13 mouse cellular contexts compared by ENCODE assay signal in the genomic region with DNA sequence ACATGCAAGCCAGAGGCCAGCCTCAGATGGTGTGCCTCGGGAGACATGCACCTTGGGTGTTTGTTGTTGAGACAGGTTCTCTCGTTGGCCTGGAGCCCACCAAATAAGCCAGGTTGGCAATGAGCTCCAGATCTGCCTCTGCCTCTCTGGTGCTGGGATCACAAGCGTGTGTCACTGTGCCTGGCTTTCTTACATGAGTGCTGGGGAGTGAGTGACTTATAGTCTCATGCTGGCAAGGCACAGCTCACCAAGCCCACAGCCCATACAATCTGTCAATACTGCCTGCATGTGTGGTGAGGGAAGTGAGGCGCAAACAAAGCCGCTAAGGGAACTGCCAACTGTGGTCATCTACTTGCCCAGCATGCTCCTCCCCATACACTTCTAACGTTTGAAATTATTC. TPM values are rescaled to one million over a fixed set of nuclear protein-coding genes. Genes with fewer than 3 reads are reported as not detected.
DNase-seq lines count a peak whose midpoint lies in the region; ATAC-seq and TF ChIP-seq lines count a peak whose summit lies in the region.
"Had no signal": no experiment of that assay in that cellular context is flagged by ENCODE, and none has a peak within 500 bp of the region (broad histone marks: within the 10 kb centered on the region; RNA-seq: fewer than 3 reads in every experiment).

No protein-coding gene starts in this region.

- no peak for TF ChIP-seq CTCF in E14TG2a.4 (conservative IDR thresholded peaks at IDR 0.05; ENCODE audit: low read length)
- TF ChIP-seq CTCF in cerebellum, adult 2 months (IDR thresholded peaks at IDR 0.05; ENCODE audit: borderline replicate concordance, insufficient read depth, low read depth, low read length): no peak
- TF ChIP-seq CTCF in left cerebral cortex, adult 2 months (IDR thresholded peaks at IDR 0.05): no peak

- no peaks in the 10 kb centered on the region for H3K9me3 ChIP-seq in E14TG2a.4 (ENCODE audit: low read length)
- no peaks in the 10 kb centered on the region for H3K9me3 ChIP-seq in liver, embryonic 13.5 days (replicated peaks)
- H3K9me3 ChIP-seq: embryonic facial prominence, embryonic 13.5 days; heart, embryonic 12.5 days had no signal

- H3K27me3 ChIP-seq in E14TG2a.4 (ENCODE audit: insufficient read depth, low read length): no peaks in the 10 kb centered on the region
- no peaks in the 10 kb centered on the region for H3K27me3 ChIP-seq in cerebellum, adult 2 months (ENCODE audit: control insufficient read depth, insufficient read depth, low read length)
- H3K27me3 ChIP-seq in liver, embryonic 13.5 days: no peaks in the 10 kb centered on the region
- H3K27me3 ChIP-seq: embryonic facial prominence, embryonic 13.5 days; heart, embryonic 12.5 days had no signal

- 46% methylated on average over 6 of the region's 6 CpGs for WGBS in cerebellum, adult 2 months
- WGBS in liver, embryonic 13.5 days (ENCODE audit: insufficient replicate concordance): 51% methylated on average over 6 of the region's 6 CpGs

- H3K4me1 ChIP-seq in E14TG2a.4 (replicated peaks; ENCODE audit: low read depth, low read length): peaks cover 94% of the 10 kb centered on the region
- H3K4me1 ChIP-seq in cerebellum, adult 2 months (ENCODE audit: control insufficient read depth, insufficient read depth, low read length): peaks cover 30% of the 10 kb centered on the region
- H3K4me1 ChIP-seq in liver, embryonic 13.5 days (replicated peaks): peaks cover 50% of the 10 kb centered on the region

- DNase-seq in layer of hippocampus, adult 9-11 months: peak; percentile 32
- no peak for DNase-seq in layer of hippocampus, adult 11-12 months (ENCODE audit: low spot score)
- peak; percentile 69 to 83 for DNase-seq in cerebellum, adult 2 months
- DNase-seq in liver, embryonic 13.5 days: no peak
- DNase-seq in left cerebral cortex, adult 2 months (ENCODE audit: extremely low spot score in 1 of 2, low spot score in 2 of 2): no peak
- DNase-seq: adrenal gland, postnatal 10 days; kidney, adult 11 months; right cerebral cortex, adult 18-20 months; thymus, adult 18-20 months had no signal

- H3K4me2 ChIP-seq in liver, embryonic 13.5 days: no peak overlapping the region
- H3K4me2 ChIP-seq: embryonic facial prominence, embryonic 13.5 days; heart, embryonic 12.5 days had no signal

- ATAC-seq in liver, embryonic 13.5 days (ENCODE audit: low read depth): no peak; the same call in 1 of the 2 replicates
- no peak for ATAC-seq in frontal cortex, adult (ENCODE audit: low TSS enrichment)

- no peak for TF ChIP-seq POLR2A in cerebellum, adult 2 months (IDR thresholded peaks at IDR 0.05; ENCODE audit: borderline replicate concordance, insufficient read depth, low read length)

- peaks cover 17% of the 10 kb centered on the region; the same call in 1 of the 2 replicates for H3K36me3 ChIP-seq in E14TG2a.4 (ENCODE audit: insufficient read depth, low read length)
- peaks cover 5% of the 10 kb centered on the region for H3K36me3 ChIP-seq in liver, embryonic 13.5 days
- H3K36me3 ChIP-seq: heart, embryonic 12.5 days had no signal

- H3K9ac ChIP-seq in liver, embryonic 13.5 days: no peak overlapping the region
- H3K9ac ChIP-seq: embryonic facial prominence, embryonic 13.5 days; heart, embryonic 12.5 days had no signal

- peak overlapping the region; percentile 54 for H3K4me3 ChIP-seq in E14TG2a.4 (replicated peaks; ENCODE audit: low read length)
- no peak overlapping the region for H3K4me3 ChIP-seq in cerebellum, adult 2 months (replicated peaks; ENCODE audit: insufficient read depth, low read depth, low read length)
- no peak overlapping the region for H3K4me3 ChIP-seq in liver, embryonic 13.5 days (replicated peaks)
- no peak overlapping the region for H3K4me3 ChIP-seq in left cerebral cortex, adult 2 months
- H3K4me3 ChIP-seq: embryonic facial prominence, embryonic 13.5 days; heart, embryonic 12.5 days had no signal

- intact Hi-C loops in left cerebral cortex, adult 2 months (cut with DNase I): no loop called here

- peak overlapping the region; percentile 34; the same call in 1 of the 2 replicates for H3K27ac ChIP-seq in cerebellum, adult 2 months (ENCODE audit: insufficient read depth, low read length)
- H3K27ac ChIP-seq in liver, embryonic 13.5 days: 0 out of 2 replicates have a peak overlapping the region, but pooled peaks have one; percentile 43
- no peak overlapping the region for H3K27ac ChIP-seq in left cerebral cortex, adult 2 months
- H3K27ac ChIP-seq: embryonic facial prominence, embryonic 13.5 days had no signal

RNA-seq across cellular contexts. Expression of a gene that starts 39.0 kb away (rescaled TPM):
- polyA plus RNA-seq in cerebellum, adult 2 months (2012; rRNA removed): 31.4 and 32.2 TPM in 2 replicates
- polyA plus RNA-seq in liver, embryonic 13.5 days (2015; fragmentation: Nextera tagmentation; extraction: Ambion mirVana): 6.5 and 8.7 TPM in 2 replicates
- total RNA-seq in left cerebral cortex, adult 2 months (2021): 10 to 100 TPM; 53.6 to 61.1 TPM

Comparison
In these comparisons a context has a peak if more than half of its experiments do, and no peak if none do; other contexts are left out.
1. DNase-seq: peak in layer of hippocampus, adult 9-11 months (single experiment) and cerebellum, adult 2 months (2 of 2); none in layer of hippocampus, adult 11-12 months (single experiment), liver, embryonic 13.5 days (single experiment) and left cerebral cortex, adult 2 months (0 of 2).